Mouse (Mus musculus) thymus, adult 2 months (tissue): ENCODE data around the gene Clba1. TPM values are rescaled to one million over a fixed set of nuclear protein-coding genes. Genes with fewer than 3 reads are reported as not detected.

Experiments
- DNase-seq: peaks from one replicate; pipeline ENCODE4 v3.0.0; 2021
- H3K27ac ChIP-seq: fragments of 200-500 bp; 2 replicates; pipeline ENCODE4 v1.5.1; 2012; ENCODE audit warnings: low read length, control low read depth; ENCODE audit not compliant: control insufficient read depth, insufficient read depth
- H3K27me3 ChIP-seq: fragments of 200-500 bp; 2 replicates; pipeline ENCODE4 v1.6.1; 2012; ENCODE audit warnings: mild to moderate bottlenecking, low read length, moderate library complexity, mixed read lengths; ENCODE audit not compliant: control insufficient read depth, insufficient read depth
- H3K36me3 ChIP-seq: fragments of 200-500 bp; 2 replicates; pipeline ENCODE4 v1.6.1; 2012; ENCODE audit warnings: mild to moderate bottlenecking, low read length, moderate library complexity; ENCODE audit not compliant: control insufficient read depth, insufficient read depth
- H3K4me1 ChIP-seq: fragments of 200-500 bp; replicated peaks from 2 replicates; pipeline ENCODE4 v1.6.1; 2012; ENCODE audit warnings: low read length; ENCODE audit not compliant: control insufficient read depth, insufficient read depth
- H3K4me3 ChIP-seq: fragments of 200-500 bp; 2 replicates; pipeline ENCODE4 v1.5.1; 2012; ENCODE audit warnings: mild to moderate bottlenecking, low read length, control low read depth, moderate library complexity; ENCODE audit not compliant: control insufficient read depth, insufficient read depth
- CTCF ChIP-seq: fragments of 200-500 bp; IDR thresholded peaks from 2 replicates; pipeline ENCODE4 v1.5.1; 2012; ENCODE audit warnings: mild to moderate bottlenecking, control low read depth, low read length, moderate library complexity, borderline replicate concordance; ENCODE audit not compliant: control insufficient read depth, poor library complexity, insufficient read depth; ENCODE audit errors: extremely low read depth
- POLR2A ChIP-seq: fragments of 200-500 bp; IDR thresholded peaks from 2 replicates; pipeline ENCODE4 v1.6.1; 2012; ENCODE audit warnings: mild to moderate bottlenecking, low read length, control low read depth, moderate library complexity; ENCODE audit not compliant: control insufficient read depth, poor library complexity, insufficient read depth; ENCODE audit errors: extremely low read depth
- WGBS: fragments of 180-500 bp; shearing (Covaris S2); methylation state at CpG from one replicate; pipeline ENCODE4 v1.1.7; 2018; 5-methylcytosine and 5-hydroxymethylcytosine counted together
- polyA plus RNA-seq: library from polyadenylated mRNA; depleted of rRNA; stranded (reverse); fragments of >200 nt; gene quantifications from 2 replicates; pipeline ENCODE4 v1.2.3, GENCODE M21; 2012

Clba1 gene
- polyA plus RNA-seq, 1 experiment: 2.9 TPM

DNA sequence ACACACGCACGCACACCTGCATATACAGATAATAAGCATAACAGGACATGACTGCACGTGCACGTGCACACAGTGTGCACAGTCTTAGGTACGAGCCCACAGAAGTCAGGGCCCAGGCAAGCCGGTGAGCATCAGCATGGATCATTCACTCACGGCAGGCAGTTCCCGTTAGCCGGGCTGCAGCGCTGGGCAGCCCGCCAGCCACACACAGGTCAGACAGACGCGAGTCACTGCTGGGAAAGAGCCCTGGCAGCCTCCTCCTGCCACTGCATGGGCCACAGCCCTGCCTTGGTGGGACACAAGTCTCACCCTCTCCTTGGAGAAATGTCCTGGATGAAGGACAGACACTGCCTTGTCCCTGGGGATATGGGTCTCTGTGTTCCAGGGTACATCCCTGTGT is 4.7 kb upstream of the Clba1 start:
- Histone ChIP-seq H3K4me3 (no peak overlapping the region), H3K27me3 (peaks cover 11% of the 10 kb centered on the region), H3K36me3 (no peaks in the 10 kb centered on the region), H3K27ac (no peak overlapping the region), H3K4me1 (peaks cover 12% of the 10 kb centered on the region)
- TF ChIP-seq CTCF (no peak), POLR2A (no peak)
- WGBS: 39% methylated on average over 13 of the region's 13 CpGs
- no peak for DNase-seq

DNA sequence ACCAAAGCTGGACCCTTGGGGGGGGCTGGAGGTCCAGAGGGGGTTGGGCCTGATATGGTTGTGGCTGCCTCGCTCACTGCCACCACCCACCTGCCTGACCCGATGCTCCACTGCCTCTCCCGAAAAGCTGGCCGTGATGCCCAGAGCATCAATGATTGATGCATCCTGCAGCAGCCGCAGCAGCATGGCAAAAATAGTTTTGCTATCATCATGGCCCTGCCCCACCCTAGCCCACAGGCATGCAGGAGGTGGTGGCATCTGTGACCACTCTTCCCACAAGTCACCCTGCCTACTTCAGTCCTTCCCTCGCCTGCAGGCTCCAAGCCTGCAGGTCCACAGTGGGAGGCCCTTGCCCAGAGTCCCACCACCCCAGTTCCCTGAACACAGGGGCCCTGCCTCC is 2.7 kb upstream of the Clba1 start:
- no peaks in the 10 kb centered on the region for H3K36me3 ChIP-seq
- no peak overlapping the region for H3K4me3 ChIP-seq
- TF ChIP-seq POLR2A: no peak
- TF ChIP-seq CTCF: no peak
- H3K27ac ChIP-seq: no peak overlapping the region
- no peak for DNase-seq
- H3K4me1 ChIP-seq: peaks cover 18% of the 10 kb centered on the region
- peaks cover 14% of the 10 kb centered on the region for H3K27me3 ChIP-seq
- 33% methylated on average over 6 of the region's 6 CpGs for WGBS

DNA sequence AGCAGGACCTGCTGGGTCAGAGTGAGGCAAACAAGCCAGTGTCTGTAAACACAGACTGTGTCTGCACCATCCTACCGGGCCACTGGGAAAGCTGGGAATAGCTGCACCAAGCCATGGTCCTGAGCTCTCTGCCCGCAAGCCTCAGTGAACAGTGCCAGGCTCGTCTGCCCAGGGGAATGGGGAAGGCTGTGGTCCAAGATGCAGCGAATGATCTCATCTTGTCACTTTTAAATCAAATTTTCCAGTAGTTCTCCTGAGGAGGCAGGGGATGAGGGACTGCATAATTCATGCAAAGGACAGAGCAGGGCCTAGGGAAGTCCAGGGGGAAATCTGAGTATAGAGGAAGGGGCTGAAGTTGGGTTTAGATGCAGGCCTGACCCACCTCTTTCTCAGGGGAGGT is 941 bp upstream of the Clba1 start:
- TF ChIP-seq POLR2A (no peak), CTCF (no peak)
- peaks cover 12% of the 10 kb centered on the region for H3K4me1 ChIP-seq
- DNase-seq: no peak
- H3K4me3 ChIP-seq: no peak overlapping the region
- H3K36me3 ChIP-seq: no peaks in the 10 kb centered on the region
- no peak overlapping the region for H3K27ac ChIP-seq
- peaks cover 4% of the 10 kb centered on the region; the same call in 1 of the 2 replicates for H3K27me3 ChIP-seq
- 94% methylated on average over 4 of the region's 4 CpGs for WGBS

DNA sequence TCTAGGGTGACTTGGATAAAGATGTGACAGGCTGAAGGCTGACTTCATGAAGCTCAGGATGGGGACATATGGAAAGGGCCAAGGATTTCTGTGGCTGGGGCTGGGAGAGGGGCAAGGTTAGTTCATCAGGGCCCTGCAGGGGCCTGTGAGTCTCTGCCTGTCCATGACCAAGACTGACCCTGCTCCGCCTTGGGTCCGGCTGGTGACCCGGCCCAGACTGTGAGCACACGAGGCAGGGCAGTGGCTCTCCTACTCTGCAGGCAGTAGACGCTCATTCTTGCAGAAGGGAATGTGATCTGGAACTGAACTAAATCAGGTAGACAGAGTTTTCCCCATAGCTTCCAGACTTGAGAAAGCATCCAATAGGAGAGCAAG is 538 bp upstream of the Clba1 start:
- no peaks in the 10 kb centered on the region for H3K36me3 ChIP-seq
- no peak overlapping the region for H3K4me3 ChIP-seq
- no peak overlapping the region for H3K27ac ChIP-seq
- WGBS: 93% methylated on average over 5 of the region's 5 CpGs
- peaks cover 4% of the 10 kb centered on the region; the same call in 1 of the 2 replicates for H3K27me3 ChIP-seq
- DNase-seq: no peak
- peaks cover 12% of the 10 kb centered on the region for H3K4me1 ChIP-seq
- TF ChIP-seq CTCF (no peak), POLR2A (no peak)

DNA sequence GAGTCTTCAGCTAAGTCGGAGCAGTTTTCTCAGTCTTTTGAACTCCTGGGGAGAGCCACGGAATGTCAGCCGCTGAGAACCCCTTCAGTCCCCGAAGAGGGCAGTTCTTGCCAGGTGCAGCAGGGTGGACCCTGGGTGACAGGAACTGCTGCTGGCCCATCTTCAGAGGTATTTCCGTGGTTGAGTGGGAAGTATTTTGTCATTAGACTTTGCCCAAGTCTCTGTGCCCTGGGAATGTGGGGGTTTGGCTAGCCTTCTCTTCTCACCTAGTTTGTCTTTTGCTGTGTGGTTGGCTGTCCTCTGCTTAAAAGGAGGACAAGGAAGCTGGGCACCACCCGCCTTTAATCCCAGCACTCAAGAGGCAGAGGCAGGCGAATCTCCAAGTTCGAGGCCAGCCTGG is 904 bp downstream of the Clba1 start:
- H3K27me3 ChIP-seq: peaks cover 4% of the 10 kb centered on the region; the same call in 1 of the 2 replicates
- no peak for TF ChIP-seq POLR2A
- no peak for TF ChIP-seq CTCF
- H3K4me1 ChIP-seq: peaks cover 12% of the 10 kb centered on the region
- no peak for DNase-seq
- peak overlapping the region; percentile 55 for H3K4me3 ChIP-seq
- no peaks in the 10 kb centered on the region for H3K36me3 ChIP-seq
- no peak overlapping the region for H3K27ac ChIP-seq
- WGBS: 20% methylated on average over 8 of the region's 8 CpGs

DNA sequence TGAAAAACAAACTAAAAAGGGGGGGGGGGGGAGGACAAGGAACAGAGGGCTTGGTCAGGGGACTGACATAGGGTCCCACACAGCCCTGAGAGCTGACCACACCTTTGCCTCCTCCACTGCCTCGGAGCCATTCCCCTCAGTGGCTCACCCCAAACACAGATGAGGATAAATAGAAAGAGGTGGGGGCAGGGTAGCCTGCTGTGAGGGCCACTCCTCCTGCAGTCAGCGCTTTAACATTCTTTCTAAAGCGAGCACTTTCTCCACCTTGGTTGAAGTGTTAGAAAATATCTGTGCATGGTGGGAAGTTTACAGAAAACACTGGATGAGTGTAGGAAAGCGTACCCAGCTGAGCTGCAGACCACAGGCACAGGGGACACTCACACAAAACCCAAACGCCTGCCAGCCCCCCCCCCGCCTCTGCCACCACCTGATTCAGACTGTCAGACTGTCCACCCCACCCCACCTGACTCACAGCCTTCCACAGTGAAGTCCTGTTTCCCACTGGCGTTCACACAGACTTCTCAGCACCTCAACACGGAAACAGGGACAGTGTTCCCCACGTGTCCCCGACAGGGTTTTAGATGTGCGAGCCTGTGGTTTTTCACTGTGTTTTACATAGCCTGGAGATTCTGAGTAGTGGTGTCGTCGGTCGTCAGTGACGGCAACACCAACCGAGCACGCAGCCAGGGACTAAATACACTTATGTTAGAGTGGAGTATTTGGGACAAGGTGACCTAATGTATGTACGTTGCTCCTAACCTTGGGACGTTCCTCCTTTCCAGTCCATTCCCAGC is 1.6 kb downstream of the Clba1 start:
- H3K27me3 ChIP-seq: peaks cover 4% of the 10 kb centered on the region; the same call in 1 of the 2 replicates
- 80% methylated on average over 19 of the region's 19 CpGs for WGBS
- no peak overlapping the region for H3K27ac ChIP-seq
- no peak for DNase-seq
- peaks cover 12% of the 10 kb centered on the region for H3K4me1 ChIP-seq
- H3K4me3 ChIP-seq: no peak overlapping the region
- no peaks in the 10 kb centered on the region for H3K36me3 ChIP-seq
- no peak for TF ChIP-seq POLR2A
- no peak for TF ChIP-seq CTCF

DNA sequence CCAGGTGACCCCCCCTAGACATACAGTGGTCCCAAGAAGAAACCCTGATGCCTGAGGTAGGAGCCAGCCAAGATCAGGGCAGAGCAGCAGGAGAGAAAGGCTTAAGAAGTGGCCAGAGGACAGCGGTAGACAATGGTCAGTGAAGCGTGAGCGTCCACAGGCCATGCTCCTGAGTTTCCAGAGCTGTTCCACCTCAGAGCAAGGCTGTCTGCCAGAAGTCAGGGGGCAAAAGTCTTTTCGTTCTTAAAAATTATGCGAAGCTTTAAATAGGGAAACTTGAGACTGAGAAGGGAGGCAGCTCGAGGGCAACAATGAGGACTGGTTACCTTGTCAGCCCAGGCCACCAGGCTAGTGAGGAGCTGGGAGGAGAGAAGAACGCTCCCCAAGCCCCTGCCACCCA is 4.6 kb downstream of the Clba1 start:
- WGBS: 95% methylated on average over 7 of the region's 7 CpGs
- no peak for TF ChIP-seq POLR2A
- TF ChIP-seq CTCF: no peak
- DNase-seq: no peak

More for the DNA sequence above, 4.6 kb downstream of the Clba1 start:
- Histone ChIP-seq H3K4me3 (no peak overlapping the region), H3K36me3 (peaks cover 2% of the 10 kb centered on the region), H3K27ac (no peak overlapping the region), H3K27me3 (peaks cover 4% of the 10 kb centered on the region; the same call in 1 of the 2 replicates), H3K4me1 (peaks cover 21% of the 10 kb centered on the region)
